Mouse (Mus musculus) heart, embryonic 12.5 days (tissue): ENCODE measurements around the gene Polr2l. TPM values are rescaled to one million over a fixed set of nuclear protein-coding genes. Genes with fewer than 3 reads are reported as not detected.

ENCODE experiments used
- ATAC-seq: fragments of 200-750 bp; cut with Nextera tagmentation; 2 replicates; pipeline ENCODE4 v1.8.0; 2017; ENCODE audit warnings: moderate TSS enrichment, moderate library complexity; ENCODE audit not compliant: insufficient number of reproducible peaks, low FRiP score
- H3K27ac ChIP-seq: fragments of 300-500 bp; sonication (generic); 2 replicates; pipeline ENCODE4 v1.5.1; 2016; ENCODE audit warnings: mild to moderate bottlenecking, moderate library complexity; ENCODE audit not compliant: poor library complexity, severe bottlenecking
- H3K27me3 ChIP-seq: fragments of 300-500 bp; sonication (generic); replicated peaks from 2 replicates; pipeline ENCODE4 v1.6.1; 2016; ENCODE audit warnings: mild to moderate bottlenecking, moderate library complexity
- H3K36me3 ChIP-seq: fragments of 300-500 bp; sonication (generic); 2 replicates; pipeline ENCODE4 v1.6.1; 2016; ENCODE audit warnings: mild to moderate bottlenecking, moderate library complexity
- H3K4me1 ChIP-seq: fragments of 300-500 bp; sonication (generic); replicated peaks from 2 replicates; pipeline ENCODE4 v1.6.1; 2016; ENCODE audit warnings: mild to moderate bottlenecking
- H3K4me2 ChIP-seq: fragments of 300-500 bp; sonication (generic); 2 replicates; pipeline ENCODE4 v1.6.1; 2016; ENCODE audit warnings: mild to moderate bottlenecking, moderate library complexity
- H3K4me3 ChIP-seq: fragments of 300-500 bp; sonication (generic); 2 replicates; pipeline ENCODE4 v1.5.1; 2016; ENCODE audit warnings: mild to moderate bottlenecking
- H3K9ac ChIP-seq: fragments of 300-500 bp; sonication (generic); 2 replicates; pipeline ENCODE4 v1.6.1; 2016; ENCODE audit warnings: mild to moderate bottlenecking, moderate library complexity
- H3K9me3 ChIP-seq: fragments of 300-500 bp; sonication (generic); replicated peaks from 2 replicates; pipeline ENCODE4 v1.6.1; 2016; ENCODE audit warnings: mild to moderate bottlenecking, moderate library complexity
- WGBS: fragments of 180-500 bp; shearing (Covaris S2); methylation state at CpG from one replicate; pipeline ENCODE4 v1.1.7; 2016; 5-methylcytosine and 5-hydroxymethylcytosine counted together
- polyA plus RNA-seq: library from polyadenylated mRNA; unstranded; fragments of >200 nt; fragmentation: Nextera tagmentation; extraction: Ambion mirVana; gene quantifications from 2 replicates; pipeline ENCODE4 v1.2.1, GENCODE M21; 2016

Gene Polr2l
- polyA plus RNA-seq, 1 experiment from 2014 or later: 64.7 TPM

- Histone ChIP-seq H3K4me3 (peak overlapping the region; percentile 50; the same call in 1 of the 2 replicates), H3K9me3 (no peaks in the 10 kb centered on the region), H3K4me1 (peaks cover 47% of the 10 kb centered on the region), H3K27me3 (no peaks in the 10 kb centered on the region), H3K9ac (0 out of 2 replicates have a peak overlapping the region, but pooled peaks have one; percentile 75), H3K4me2 (peak overlapping the region; percentile 95), H3K36me3 (peaks cover 56% of the 10 kb centered on the region), H3K27ac (no peak overlapping the region)
- WGBS: 82% methylated on average over 9 of the region's 9 CpGs
- ATAC-seq: no peak
Measured at GRCm38 (mm10) chr7:141435856-141436522, 38.9 kb downstream of the Polr2l start.

- peak overlapping the region; percentile 50 for H3K4me3 ChIP-seq
- no peaks in the 10 kb centered on the region for H3K27me3 ChIP-seq
- ATAC-seq: peak; percentile 46
- no peaks in the 10 kb centered on the region for H3K9me3 ChIP-seq
- H3K4me2 ChIP-seq: peak overlapping the region; percentile 95
- peaks cover 44% of the 10 kb centered on the region for H3K4me1 ChIP-seq
- H3K36me3 ChIP-seq: peaks cover 60% of the 10 kb centered on the region
- peak overlapping the region; percentile 35; the same call in 1 of the 2 replicates for H3K27ac ChIP-seq
- WGBS: 5% methylated on average over 17 of the region's 17 CpGs
- peak overlapping the region; percentile 75 for H3K9ac ChIP-seq
Measured at GRCm38 (mm10) chr7:141435129-141435855, 39.6 kb downstream of the Polr2l start.

GRCm38 (mm10) chr7:141434464-141434863 lies 40.5 kb downstream of the Polr2l start:
- no peak for ATAC-seq
- Histone ChIP-seq H3K9me3 (no peaks in the 10 kb centered on the region), H3K4me3 (peak overlapping the region; percentile 50), H3K27me3 (no peaks in the 10 kb centered on the region), H3K9ac (peak overlapping the region; percentile 75), H3K4me2 (peak overlapping the region; percentile 95), H3K27ac (peak overlapping the region; percentile 35; the same call in 1 of the 2 replicates), H3K36me3 (peaks cover 53% of the 10 kb centered on the region), H3K4me1 (peaks cover 50% of the 10 kb centered on the region)
- 17% methylated on average over 8 of the region's 8 CpGs for WGBS

GRCm38 (mm10) chr7:141433517-141434400 lies 41.2 kb downstream of the Polr2l start:
- peaks cover 57% of the 10 kb centered on the region for H3K4me1 ChIP-seq
- H3K27me3 ChIP-seq: no peaks in the 10 kb centered on the region
- peak overlapping the region; percentile 75 for H3K9ac ChIP-seq
- WGBS: 76% methylated on average over 15 of the region's 15 CpGs
- no peaks in the 10 kb centered on the region for H3K9me3 ChIP-seq
- ATAC-seq: no peak
- H3K4me2 ChIP-seq: peak overlapping the region; percentile 95
- H3K36me3 ChIP-seq: peaks cover 46% of the 10 kb centered on the region
- H3K4me3 ChIP-seq: peak overlapping the region; percentile 50
- no peak overlapping the region for H3K27ac ChIP-seq

GRCm38 (mm10) chr7:141432741-141433516 lies 42.0 kb downstream of the Polr2l start:
- no peak overlapping the region for H3K27ac ChIP-seq
- no peak overlapping the region for H3K9ac ChIP-seq
- H3K4me1 ChIP-seq: peaks cover 65% of the 10 kb centered on the region
- H3K36me3 ChIP-seq: peaks cover 38% of the 10 kb centered on the region
- H3K4me2 ChIP-seq: no peak overlapping the region
- H3K9me3 ChIP-seq: no peaks in the 10 kb centered on the region
- H3K4me3 ChIP-seq: no peak overlapping the region
- no peaks in the 10 kb centered on the region for H3K27me3 ChIP-seq
- 89% methylated on average over 6 of the region's 6 CpGs for WGBS
- no peak for ATAC-seq

- no peaks in the 10 kb centered on the region for H3K27me3 ChIP-seq
- no peaks in the 10 kb centered on the region for H3K9me3 ChIP-seq
- no peak for ATAC-seq
- H3K36me3 ChIP-seq: peaks cover 38% of the 10 kb centered on the region
- H3K9ac ChIP-seq: no peak overlapping the region
- peaks cover 65% of the 10 kb centered on the region for H3K4me1 ChIP-seq
- no peak overlapping the region for H3K4me3 ChIP-seq
- no peak overlapping the region for H3K4me2 ChIP-seq
- 84% methylated on average over 8 of the region's 8 CpGs for WGBS
- H3K27ac ChIP-seq: no peak overlapping the region
Measured at GRCm38 (mm10) chr7:141432186-141432611, 42.7 kb downstream of the Polr2l start.

GRCm38 (mm10) chr7:141431434-141432185 lies 43.3 kb downstream of the Polr2l start:
- no peaks in the 10 kb centered on the region for H3K27me3 ChIP-seq
- peaks cover 59% of the 10 kb centered on the region for H3K4me1 ChIP-seq
- H3K36me3 ChIP-seq: peaks cover 38% of the 10 kb centered on the region
- no peak overlapping the region for H3K9ac ChIP-seq
- no peak for ATAC-seq
- H3K9me3 ChIP-seq: no peaks in the 10 kb centered on the region
- H3K27ac ChIP-seq: no peak overlapping the region
- no peak overlapping the region for H3K4me2 ChIP-seq
- no peak overlapping the region for H3K4me3 ChIP-seq
- 91% methylated on average over 19 of the region's 19 CpGs for WGBS

GRCm38 (mm10) chr7:141430585-141431240 lies 44.2 kb downstream of the Polr2l start:
- no peak for ATAC-seq
- WGBS: 93% methylated on average over 9 of the region's 9 CpGs
- Histone ChIP-seq H3K9ac (peak overlapping the region; percentile 45; the same call in 1 of the 2 replicates), H3K27ac (peak overlapping the region; percentile 69; the same call in 1 of the 2 replicates), H3K4me2 (peak overlapping the region; percentile 64; the same call in 1 of the 2 replicates), H3K4me3 (no peak overlapping the region), H3K27me3 (no peaks in the 10 kb centered on the region), H3K4me1 (peaks cover 50% of the 10 kb centered on the region), H3K36me3 (peaks cover 38% of the 10 kb centered on the region), H3K9me3 (no peaks in the 10 kb centered on the region)

GRCm38 (mm10) chr7:141429840-141430584 lies 44.9 kb downstream of the Polr2l start:
- H3K4me2 ChIP-seq: peak overlapping the region; percentile 64
- H3K4me3 ChIP-seq: no peak overlapping the region
- H3K9ac ChIP-seq: peak overlapping the region; percentile 45

More at GRCm38 (mm10) chr7:141429840-141430584, 44.9 kb downstream of the Polr2l start:
- 0 out of 2 replicates have a peak, but pooled peaks have one; percentile 31 for ATAC-seq
- Histone ChIP-seq H3K36me3 (peaks cover 38% of the 10 kb centered on the region), H3K4me1 (peaks cover 43% of the 10 kb centered on the region), H3K9me3 (no peaks in the 10 kb centered on the region), H3K27me3 (no peaks in the 10 kb centered on the region; the same call in 1 of the 2 replicates), H3K27ac (peak overlapping the region; percentile 69)
- 45% methylated on average over 9 of the region's 9 CpGs for WGBS
